Mouse (Mus musculus): ENCODE data around the gene Cdkl1. TPM values are rescaled to one million over a fixed set of nuclear protein-coding genes. Genes with fewer than 3 reads are reported as not detected.

The Cdkl1 gene
- polyA plus RNA-seq, 1 experiment, result 20.1 TPM

DNA sequence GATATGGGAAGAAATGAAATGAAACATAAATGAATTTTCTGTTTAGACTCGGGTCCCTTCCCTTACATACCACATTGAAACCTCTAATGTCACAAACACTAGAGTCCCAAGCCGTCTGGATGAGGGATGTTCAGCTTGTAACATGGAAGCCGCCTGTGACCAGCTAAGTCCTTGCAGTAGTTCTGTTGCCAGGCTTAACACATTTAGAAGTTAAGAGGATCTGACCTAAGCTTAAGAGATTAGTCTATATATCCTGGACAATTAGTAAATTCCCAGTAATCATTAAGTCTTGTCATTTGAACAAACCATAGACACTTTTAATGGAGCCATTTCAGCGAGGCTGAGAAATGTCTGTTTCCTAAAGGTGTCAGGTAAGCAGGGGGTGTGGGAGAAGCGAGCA lies 35.1 kb downstream of the Cdkl1 start:
- no peaks in the 10 kb centered on the region for H3K27me3 ChIP-seq (ENCODE audit: control insufficient read depth, insufficient read depth, low read length)
- WGBS, result 87% methylated on average over 5 of the region's 5 CpGs
- H3K4me3 ChIP-seq (replicated peaks; ENCODE audit: insufficient read depth, low read depth, low read length), result no peak overlapping the region
- TF ChIP-seq POLR2A (IDR thresholded peaks at IDR 0.05; ENCODE audit: borderline replicate concordance, insufficient read depth, low read length), result no peak
- H3K27ac ChIP-seq (ENCODE audit: insufficient read depth, low read length), result no peak overlapping the region
- H3K4me1 ChIP-seq (ENCODE audit: control insufficient read depth, insufficient read depth, low read length), result peaks cover 3% of the 10 kb centered on the region
- no peak for DNase-seq

DNA sequence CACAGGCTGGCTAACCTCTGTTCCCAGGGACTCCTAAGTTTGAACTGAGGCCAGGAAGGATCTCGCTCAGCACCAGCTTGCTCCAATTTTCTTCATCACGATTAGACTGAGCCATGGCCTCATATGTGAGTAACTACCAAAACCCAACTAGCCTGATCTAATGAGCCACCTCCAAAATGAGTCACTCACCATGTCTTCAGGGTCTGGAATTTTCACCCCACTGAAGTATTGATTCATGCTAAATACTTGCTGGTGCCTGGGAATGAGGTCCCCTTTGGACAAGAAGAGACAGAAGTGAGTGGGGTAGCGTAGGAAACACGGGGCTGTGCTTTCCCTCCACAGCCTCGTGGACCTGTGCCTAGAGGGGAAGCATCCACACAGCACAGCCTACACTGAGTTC lies 37.1 kb downstream of the Cdkl1 start:
- H3K4me1 ChIP-seq (ENCODE audit: control insufficient read depth, insufficient read depth, low read length), result peaks cover 3% of the 10 kb centered on the region
- H3K27me3 ChIP-seq (ENCODE audit: control insufficient read depth, insufficient read depth, low read length), result no peaks in the 10 kb centered on the region
- WGBS, result 64% methylated on average over 5 of the region's 5 CpGs
- no peak overlapping the region for H3K4me3 ChIP-seq (replicated peaks; ENCODE audit: insufficient read depth, low read depth, low read length)
- TF ChIP-seq CTCF (IDR thresholded peaks at IDR 0.05; ENCODE audit: borderline replicate concordance, insufficient read depth, low read depth, low read length) (no peak), POLR2A (IDR thresholded peaks at IDR 0.05; ENCODE audit: borderline replicate concordance, insufficient read depth, low read length) (no peak)
- DNase-seq, result no peak
- no peak overlapping the region for H3K27ac ChIP-seq (ENCODE audit: insufficient read depth, low read length)

DNA sequence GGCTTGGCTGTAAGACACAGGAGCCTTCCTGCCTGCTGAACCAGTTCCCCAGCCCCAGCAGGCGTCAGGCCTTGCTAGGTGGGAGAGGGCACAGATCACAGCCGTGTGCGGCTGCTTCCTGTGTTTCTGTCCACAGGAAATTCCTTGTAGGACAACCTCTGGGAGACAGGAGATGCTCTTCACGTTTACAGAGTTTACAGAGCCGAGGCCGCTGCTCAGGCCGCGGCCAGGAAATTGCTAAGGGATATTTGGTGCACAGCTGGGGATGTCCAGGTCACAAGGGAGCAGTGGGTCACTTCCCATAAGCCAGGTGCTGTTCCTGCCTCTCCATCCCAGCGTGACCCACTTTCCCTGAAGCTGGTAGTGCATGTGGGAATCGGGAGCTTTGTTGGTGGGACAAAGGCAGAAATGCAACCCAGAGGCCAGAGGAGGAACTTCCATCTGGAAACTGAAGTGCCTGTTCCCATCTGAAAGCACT lies 39.2 kb downstream of the Cdkl1 start:
- no peaks in the 10 kb centered on the region for H3K27me3 ChIP-seq (ENCODE audit: control insufficient read depth, insufficient read depth, low read length)
- DNase-seq, result no peak

DNA sequence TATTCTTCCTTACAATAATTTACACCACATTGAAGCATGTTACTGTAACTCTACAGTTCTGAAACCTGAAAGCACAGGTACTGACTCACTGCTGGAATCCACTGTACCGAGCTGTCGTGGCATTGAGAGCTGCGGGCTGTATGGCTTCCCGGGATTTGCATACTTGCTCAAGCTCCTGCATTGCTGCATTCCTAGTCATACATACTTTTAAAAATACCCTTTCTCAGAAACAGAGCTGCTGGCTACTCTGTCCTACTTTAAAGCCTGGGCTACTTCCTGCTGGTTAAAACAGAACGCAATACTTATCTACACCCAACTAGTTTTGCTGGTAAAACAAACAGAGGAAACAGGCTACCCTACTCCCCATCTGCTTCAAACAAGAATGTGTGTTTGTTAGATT lies 46.9 kb downstream of the Cdkl1 start:
- no peaks in the 10 kb centered on the region for H3K27me3 ChIP-seq (ENCODE audit: control insufficient read depth, insufficient read depth, low read length)
- no peaks in the 10 kb centered on the region for H3K4me1 ChIP-seq (ENCODE audit: control insufficient read depth, insufficient read depth, low read length)

More for the DNA sequence above, 39.2 kb downstream of the Cdkl1 start:
- TF ChIP-seq CTCF (IDR thresholded peaks at IDR 0.05; ENCODE audit: borderline replicate concordance, insufficient read depth, low read depth, low read length) (no peak), POLR2A (IDR thresholded peaks at IDR 0.05; ENCODE audit: borderline replicate concordance, insufficient read depth, low read length) (no peak)
- WGBS, result 52% methylated on average over 10 of the region's 10 CpGs
- H3K4me1 ChIP-seq (ENCODE audit: control insufficient read depth, insufficient read depth, low read length), result peaks cover 3% of the 10 kb centered on the region
- H3K4me3 ChIP-seq (replicated peaks; ENCODE audit: insufficient read depth, low read depth, low read length), result no peak overlapping the region
- no peak overlapping the region for H3K27ac ChIP-seq (ENCODE audit: insufficient read depth, low read length)

DNA sequence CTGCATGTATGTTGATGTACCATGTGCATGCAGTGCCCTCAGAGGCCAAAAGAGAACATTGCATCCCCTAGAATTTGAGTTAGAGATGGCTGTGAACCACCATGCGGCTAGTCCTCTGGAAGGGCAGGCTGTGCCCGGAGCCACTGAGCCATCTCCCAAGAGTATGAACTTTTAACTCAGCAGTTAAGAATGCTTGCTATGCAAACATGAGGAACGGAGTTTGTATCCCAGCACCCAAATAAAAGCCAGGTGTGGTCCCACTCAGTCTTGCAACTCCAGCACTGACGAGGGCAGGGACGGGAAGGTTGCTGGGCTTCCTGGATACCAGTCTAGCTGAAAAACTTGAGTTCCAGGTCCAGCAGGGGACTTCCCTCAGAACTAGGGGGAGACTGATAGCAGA lies 49.1 kb downstream of the Cdkl1 start:
- Histone ChIP-seq H3K27ac (ENCODE audit: insufficient read depth, low read length) (no peak overlapping the region), H3K27me3 (ENCODE audit: control insufficient read depth, insufficient read depth, low read length) (no peaks in the 10 kb centered on the region), H3K4me3 (replicated peaks; ENCODE audit: insufficient read depth, low read depth, low read length) (no peak overlapping the region), H3K4me1 (ENCODE audit: control insufficient read depth, insufficient read depth, low read length) (no peaks in the 10 kb centered on the region)
- DNase-seq, result no peak
- 92% methylated on average over 5 of the region's 5 CpGs for WGBS
- TF ChIP-seq POLR2A (IDR thresholded peaks at IDR 0.05; ENCODE audit: borderline replicate concordance, insufficient read depth, low read length), result no peak
- no peak for TF ChIP-seq CTCF (IDR thresholded peaks at IDR 0.05; ENCODE audit: borderline replicate concordance, insufficient read depth, low read depth, low read length)

More for the DNA sequence above, 46.9 kb downstream of the Cdkl1 start:
- no peak overlapping the region for H3K27ac ChIP-seq (ENCODE audit: insufficient read depth, low read length)
- 92% methylated on average over 5 of the region's 5 CpGs for WGBS
- TF ChIP-seq CTCF (IDR thresholded peaks at IDR 0.05; ENCODE audit: borderline replicate concordance, insufficient read depth, low read depth, low read length) (no peak), POLR2A (IDR thresholded peaks at IDR 0.05; ENCODE audit: borderline replicate concordance, insufficient read depth, low read length) (no peak)
- no peak for DNase-seq
- H3K4me3 ChIP-seq (replicated peaks; ENCODE audit: insufficient read depth, low read depth, low read length), result no peak overlapping the region

DNA sequence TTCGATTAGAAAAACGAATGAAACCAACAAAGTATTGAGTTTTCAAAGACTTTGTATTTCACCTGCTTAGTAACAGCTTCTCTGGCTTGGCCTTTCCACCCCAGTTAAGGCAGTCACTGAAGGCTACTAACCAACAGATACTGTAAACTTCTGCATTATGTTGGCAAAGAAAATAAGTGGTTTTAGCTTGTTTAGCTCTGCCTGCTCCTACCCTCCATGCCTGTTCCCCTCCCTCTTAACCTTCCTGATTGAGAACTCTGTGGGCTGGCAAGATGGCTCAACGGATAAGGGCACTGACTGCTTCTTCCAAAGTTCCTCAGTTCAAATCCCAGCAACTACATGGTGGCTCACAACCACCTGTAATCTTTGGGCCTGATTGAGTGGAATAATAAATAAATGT lies 57.1 kb downstream of the Cdkl1 start:
- Histone ChIP-seq H3K4me1 (ENCODE audit: control insufficient read depth, insufficient read depth, low read length) (no peaks in the 10 kb centered on the region), H3K4me3 (replicated peaks; ENCODE audit: insufficient read depth, low read depth, low read length) (no peak overlapping the region), H3K27ac (ENCODE audit: insufficient read depth, low read length) (0 out of 2 replicates have a peak overlapping the region, but pooled peaks have one; percentile 30), H3K27me3 (ENCODE audit: control insufficient read depth, insufficient read depth, low read length) (no peaks in the 10 kb centered on the region)
- TF ChIP-seq POLR2A (IDR thresholded peaks at IDR 0.05; ENCODE audit: borderline replicate concordance, insufficient read depth, low read length) (no peak), CTCF (IDR thresholded peaks at IDR 0.05; ENCODE audit: borderline replicate concordance, insufficient read depth, low read depth, low read length) (no peak)
- DNase-seq, result no peak
- WGBS, result 75% methylated on average over 3 of the region's 3 CpGs

DNA sequence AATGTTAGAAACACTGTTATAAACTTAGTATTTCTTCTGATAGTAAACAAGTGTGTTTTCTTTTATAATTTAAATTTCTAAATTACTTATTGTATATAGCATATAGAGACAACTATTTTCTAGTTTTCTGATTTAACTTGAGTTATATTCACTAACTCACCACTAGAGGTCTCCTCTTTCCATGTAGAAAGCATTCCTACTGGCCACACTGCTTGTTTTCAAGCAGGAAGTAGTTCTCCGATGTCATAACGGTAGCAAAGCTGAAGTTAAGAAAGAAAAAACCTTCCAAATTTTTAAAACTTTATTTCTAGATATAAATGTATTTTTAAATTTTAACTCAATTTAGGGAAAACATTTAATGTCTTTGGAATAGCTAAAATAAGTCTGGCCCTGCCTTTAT lies 57.5 kb downstream of the Cdkl1 start:
- 0% methylated on average over 2 of the region's 2 CpGs for WGBS

DNA sequence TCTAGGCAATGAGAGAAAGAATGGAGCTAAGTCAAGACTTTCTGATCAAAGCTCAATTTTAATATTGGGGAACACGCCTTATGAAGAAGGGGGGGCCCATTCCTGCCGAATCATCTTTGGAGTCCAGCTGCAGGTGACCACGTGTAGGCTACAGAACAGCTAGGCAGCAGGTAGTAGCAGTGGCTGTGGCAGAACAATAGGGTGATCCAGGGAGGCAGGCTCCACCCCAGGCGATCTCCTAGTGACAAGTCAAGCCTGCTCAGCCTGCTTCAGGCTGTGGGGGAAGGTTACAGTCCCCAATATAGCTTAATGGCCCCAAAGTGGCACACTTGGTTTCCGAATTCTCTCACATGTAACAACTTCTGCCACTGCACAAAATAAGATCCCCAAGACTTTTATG lies 58.8 kb downstream of the Cdkl1 start:
- no peak for DNase-seq
- H3K4me1 ChIP-seq (ENCODE audit: control insufficient read depth, insufficient read depth, low read length), result no peaks in the 10 kb centered on the region
- H3K4me3 ChIP-seq (replicated peaks; ENCODE audit: insufficient read depth, low read depth, low read length), result no peak overlapping the region
- WGBS, result 45% methylated on average over 5 of the region's 5 CpGs
- no peaks in the 10 kb centered on the region for H3K27me3 ChIP-seq (ENCODE audit: control insufficient read depth, insufficient read depth, low read length)
- H3K27ac ChIP-seq (ENCODE audit: insufficient read depth, low read length), result no peak overlapping the region
- TF ChIP-seq CTCF (IDR thresholded peaks at IDR 0.05; ENCODE audit: borderline replicate concordance, insufficient read depth, low read depth, low read length) (no peak), POLR2A (IDR thresholded peaks at IDR 0.05; ENCODE audit: borderline replicate concordance, insufficient read depth, low read length) (no peak)

More for the DNA sequence above, 57.5 kb downstream of the Cdkl1 start:
- H3K27ac ChIP-seq (ENCODE audit: insufficient read depth, low read length), result no peak overlapping the region
- DNase-seq, result peak in 1 of 2 experiments; percentile 31
- H3K4me3 ChIP-seq (replicated peaks; ENCODE audit: insufficient read depth, low read depth, low read length), result no peak overlapping the region
- no peaks in the 10 kb centered on the region for H3K4me1 ChIP-seq (ENCODE audit: control insufficient read depth, insufficient read depth, low read length)
- no peaks in the 10 kb centered on the region for H3K27me3 ChIP-seq (ENCODE audit: control insufficient read depth, insufficient read depth, low read length)
- TF ChIP-seq POLR2A (IDR thresholded peaks at IDR 0.05; ENCODE audit: borderline replicate concordance, insufficient read depth, low read length), result no peak
- no peak; the same call in 1 of the 2 replicates for TF ChIP-seq CTCF (IDR thresholded peaks at IDR 0.05; ENCODE audit: borderline replicate concordance, insufficient read depth, low read depth, low read length)

Measured in cerebellum, adult 2 months (tissue).